Mouse (Mus musculus): ENCODE results near the gene Ghrh. TPM values are rescaled to one million over a fixed set of nuclear protein-coding genes. Genes with fewer than 3 reads are reported as not detected.

Ghrh gene
- total and polyA plus RNA-seq, 3 experiments, result not detected

DNA sequence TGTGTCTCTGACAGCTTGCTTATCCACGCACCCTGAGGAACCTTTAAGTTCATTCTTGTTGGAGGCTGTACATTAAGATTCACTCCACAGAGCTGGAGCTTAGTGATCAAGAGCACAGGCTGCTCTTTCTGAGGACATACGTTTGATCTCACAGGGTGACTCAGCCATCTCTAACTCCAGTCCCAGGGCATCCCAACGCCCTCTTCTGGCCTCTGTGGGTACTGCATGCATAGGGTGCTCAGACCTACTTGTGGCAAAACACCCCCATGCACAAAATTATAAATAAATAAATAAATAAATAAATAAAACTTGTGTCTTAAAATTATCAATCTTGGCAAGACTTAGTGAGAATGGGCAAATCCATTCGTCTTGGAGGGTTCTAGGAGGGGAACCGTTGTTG, 8.6 kb downstream of the Ghrh start:
- TF ChIP-seq GABPA (IDR thresholded peaks at IDR 0.05; ENCODE audit: low read depth, low read length), result no peak
- peak; percentile 46 to 74 (median 69) for TF ChIP-seq CTCF (IDR thresholded peaks at IDR 0.05 in 2 of 3, conservative IDR thresholded peaks at IDR 0.05 in 1 of 3; ENCODE audit: control insufficient read depth in 1 of 3, insufficient read depth in 1 of 3, low read depth in 2 of 3, low read length in 3 of 3, poor library complexity in 1 of 3, severe bottlenecking in 1 of 3)
- no peak for TF ChIP-seq SIN3A (IDR thresholded peaks at IDR 0.05; ENCODE audit: low read length)
- TF ChIP-seq SMC3 (IDR thresholded peaks at IDR 0.05; ENCODE audit: low read depth, low read length), result peak; percentile 43
- TF ChIP-seq TCF12 (IDR thresholded peaks at IDR 0.05; ENCODE audit: low read depth, low read length), result no peak
- no peak for TF ChIP-seq EP300 (IDR thresholded peaks at IDR 0.05; ENCODE audit: low read depth in 1 of 2, low read length in 2 of 2)
- peak; percentile 1; the same call in 1 of the 2 replicates for TF ChIP-seq RAD21 (IDR thresholded peaks at IDR 0.05; ENCODE audit: low read depth, low read length)
- Histone ChIP-seq H3K79me2 (ENCODE audit: control insufficient read depth, insufficient read depth, low read length, poor library complexity) (no peaks in the 10 kb centered on the region), H3K36me3 (ENCODE audit: control insufficient read depth in 1 of 2, insufficient read depth in 2 of 2, low read length in 2 of 2) (no peaks in the 10 kb centered on the region), H3K4me3 (ENCODE audit: control insufficient read depth in 1 of 2, insufficient read depth in 1 of 2, low read depth in 2 of 2, low read length in 2 of 2) (no peak overlapping the region), H3K9me3 (replicated peaks; ENCODE audit: insufficient read depth, low read length) (no peaks in the 10 kb centered on the region), H3K9ac (ENCODE audit: control insufficient read depth, low read depth, low read length, poor library complexity, severe bottlenecking) (no peak overlapping the region), H3K27ac (ENCODE audit: control insufficient read depth, low read depth, low read length) (no peak overlapping the region), H3K27me3 (ENCODE audit: control insufficient read depth in 1 of 2, insufficient read depth in 2 of 2, low read length in 2 of 2) (no peaks in the 10 kb centered on the region; a peak in 1 of 4 replicates), H3K4me1 (ENCODE audit: control insufficient read depth in 1 of 2, insufficient read depth in 2 of 2, low read length in 2 of 2) (no peaks in the 10 kb centered on the region)
- peak; percentile 80 for DNase-seq (ENCODE audit: low read depth, low spot score)

DNA sequence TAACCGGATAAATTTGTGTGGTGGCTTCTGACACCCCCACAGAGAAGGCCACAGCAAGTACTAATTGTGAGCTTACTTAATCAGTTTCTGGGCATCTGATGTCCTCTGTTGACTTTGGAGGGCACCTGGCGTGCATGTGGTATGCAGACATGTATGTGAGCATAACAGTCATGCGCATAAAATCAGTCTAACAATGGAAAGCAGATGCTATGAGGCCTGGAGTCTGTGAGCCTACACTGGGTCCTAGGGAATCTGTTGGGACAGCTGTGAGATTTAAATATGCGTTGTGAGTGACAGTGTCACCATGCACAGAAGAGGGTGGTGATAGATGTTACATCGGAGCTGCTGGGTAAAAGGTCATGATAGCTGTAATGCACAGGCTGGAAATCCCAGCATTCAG, 15.2 kb downstream of the Ghrh start:
- no peaks in the 10 kb centered on the region for H3K9me3 ChIP-seq (replicated peaks; ENCODE audit: insufficient read depth, low read length)
- H3K79me2 ChIP-seq (ENCODE audit: control insufficient read depth, insufficient read depth, low read length, poor library complexity), result no peaks in the 10 kb centered on the region
- peaks cover 0 to 4% of the 10 kb centered on the region in 2 experiments; a peak in 1 of 4 replicates for H3K4me1 ChIP-seq (ENCODE audit: control insufficient read depth in 1 of 2, insufficient read depth in 2 of 2, low read length in 2 of 2)
- no peaks in the 10 kb centered on the region for H3K36me3 ChIP-seq (ENCODE audit: control insufficient read depth in 1 of 2, insufficient read depth in 2 of 2, low read length in 2 of 2)
- TF ChIP-seq MXI1 (IDR thresholded peaks at IDR 0.05; ENCODE audit: low read depth, low read length) (no peak), RCOR1 (IDR thresholded peaks at IDR 0.05; ENCODE audit: low read depth, low read length) (no peak), TCF12 (IDR thresholded peaks at IDR 0.05; ENCODE audit: low read depth, low read length) (no peak), HCFC1 (IDR thresholded peaks at IDR 0.05; ENCODE audit: low read depth, low read length) (no peak), CHD2 (IDR thresholded peaks at IDR 0.05; ENCODE audit: low read length) (no peak), POLR2AphosphoS2 (IDR thresholded peaks at IDR 0.05; ENCODE audit: low read length) (no peak), MYC (IDR thresholded peaks at IDR 0.05; ENCODE audit: low read depth, low read length) (no peak), MEF2A (IDR thresholded peaks at IDR 0.05; ENCODE audit: extremely low read depth, insufficient replicate concordance, low read depth, low read length, poor library complexity, severe bottlenecking) (no peak), JUND (IDR thresholded peaks at IDR 0.05; ENCODE audit: low read depth, low read length) (no peak), SIN3A (IDR thresholded peaks at IDR 0.05; ENCODE audit: low read length) (no peak), MYB (IDR thresholded peaks at IDR 0.05; ENCODE audit: low read depth, low read length) (no peak)
- H3K9ac ChIP-seq (ENCODE audit: control insufficient read depth, low read depth, low read length, poor library complexity, severe bottlenecking), result no peak overlapping the region
- peaks cover 0 to 2% of the 10 kb centered on the region in 2 experiments; a peak in 1 of 4 replicates for H3K27me3 ChIP-seq (ENCODE audit: control insufficient read depth in 1 of 2, insufficient read depth in 2 of 2, low read length in 2 of 2)
- H3K27ac ChIP-seq (ENCODE audit: control insufficient read depth, low read depth, low read length), result no peak overlapping the region
- no peak for DNase-seq (ENCODE audit: low read depth, low spot score)
- no peak overlapping the region for H3K4me3 ChIP-seq (ENCODE audit: control insufficient read depth in 1 of 2, insufficient read depth in 1 of 2, low read depth in 2 of 2, low read length in 2 of 2)
